Mouse (Mus musculus) ZHBTc4 (cell line): ENCODE results near the gene Smox.

Experiments used
- DNase-seq: peaks from one replicate; pipeline ENCODE4 v3.0.0-alpha.2; 2011; ENCODE audit warnings: low read depth, low spot score

The Smox gene

DNA sequence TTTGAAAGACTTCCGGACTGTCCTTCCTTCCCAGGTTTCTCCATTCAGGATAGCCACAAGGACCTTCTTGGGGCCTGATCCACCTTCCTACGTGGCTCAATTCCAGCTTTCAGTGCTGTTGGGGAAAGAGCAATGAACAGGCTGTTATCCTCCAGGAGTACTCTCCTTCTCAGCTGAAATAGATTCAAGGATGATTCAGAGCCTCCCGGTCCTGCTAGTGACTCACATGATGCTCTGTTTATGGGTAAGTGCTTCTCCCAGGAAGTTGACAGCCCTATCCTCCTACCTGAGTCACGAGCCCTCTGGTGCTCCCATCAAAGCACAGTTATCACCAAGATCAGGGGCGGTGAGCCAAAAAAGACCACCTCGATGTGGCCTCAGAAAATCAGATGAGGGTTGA lies 7.1 kb upstream of the Smox start:
- DNase-seq = no peak

DNA sequence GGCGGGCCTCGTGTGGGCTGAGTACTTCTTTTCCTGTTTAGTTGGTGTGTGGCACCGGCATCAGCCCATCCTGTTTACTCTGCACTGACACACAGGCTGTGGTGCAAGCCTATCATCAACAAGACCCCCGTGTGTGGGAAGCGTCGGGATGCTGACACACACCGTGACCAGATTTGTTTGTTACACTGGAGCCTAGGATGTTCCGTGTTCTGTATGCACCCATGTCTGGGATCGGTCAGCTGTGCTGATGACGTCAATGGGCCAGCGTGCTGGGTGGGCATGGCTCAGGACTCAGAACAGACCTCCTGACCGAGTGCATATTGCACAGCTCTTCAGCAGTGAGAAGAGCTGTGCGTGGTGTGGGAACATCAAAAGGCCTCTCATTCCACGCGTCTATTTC lies 6.2 kb upstream of the Smox start:
- DNase-seq = no peak

DNA sequence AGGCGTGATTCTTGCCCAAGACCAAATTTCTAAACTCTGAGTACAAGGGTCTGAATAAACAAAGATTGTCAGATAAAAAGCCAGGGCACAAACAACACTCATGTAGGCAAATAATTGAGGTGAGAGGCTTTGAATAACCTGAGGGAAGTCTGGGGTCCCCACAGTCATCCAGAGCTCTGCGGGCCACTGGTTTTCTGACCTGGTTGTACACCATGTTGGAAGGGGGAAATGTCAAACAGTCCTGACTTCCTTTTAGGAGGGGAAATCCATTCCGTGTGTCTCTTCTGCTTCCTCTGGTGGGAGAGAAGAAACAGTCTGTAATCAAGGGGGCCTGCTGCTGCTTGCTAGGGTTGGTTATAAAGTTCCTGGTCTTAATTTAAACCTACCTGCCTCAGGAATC lies 5.2 kb upstream of the Smox start:
- DNase-seq = no peak

DNA sequence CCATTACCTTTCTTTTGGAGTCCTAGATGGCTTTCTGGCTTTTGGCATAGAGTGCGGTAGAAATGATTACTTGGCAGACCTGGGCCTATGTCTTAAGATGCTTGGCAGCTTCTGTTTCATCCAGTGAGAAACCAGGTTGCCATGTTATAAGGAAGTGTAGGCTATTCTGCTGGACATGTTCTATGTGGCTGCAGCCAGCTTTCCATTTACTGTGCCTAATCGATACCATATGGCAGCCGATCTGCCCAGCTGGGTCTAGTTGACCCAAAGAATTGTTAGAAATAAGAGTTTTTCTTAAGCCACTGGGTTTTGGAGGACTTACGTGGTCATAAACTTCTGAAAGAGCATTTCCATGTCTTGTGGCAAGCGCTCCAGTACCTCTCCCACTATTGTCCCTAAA lies 4.0 kb upstream of the Smox start:
- DNase-seq = no peak

DNA sequence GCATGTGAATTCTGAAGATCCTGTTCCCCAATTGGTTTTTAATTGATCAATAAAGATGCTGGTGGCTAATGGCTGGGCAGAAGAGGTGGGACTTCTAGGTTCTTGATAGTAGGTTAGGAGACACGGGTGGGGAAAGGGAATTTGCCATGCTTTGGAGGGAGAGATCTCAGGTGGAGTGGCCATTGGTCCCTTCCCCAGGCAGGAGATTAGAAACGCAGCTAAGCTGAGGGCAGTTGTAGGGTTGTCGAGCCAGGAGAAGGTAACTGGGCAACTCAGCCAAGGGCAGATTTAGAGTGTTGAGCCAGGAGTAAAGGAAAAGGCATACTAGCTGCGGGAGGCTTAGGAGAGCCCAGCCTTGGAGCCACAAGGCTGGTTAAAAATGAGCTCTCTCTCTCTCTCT lies 3.0 kb upstream of the Smox start:
- no peak for DNase-seq

DNA sequence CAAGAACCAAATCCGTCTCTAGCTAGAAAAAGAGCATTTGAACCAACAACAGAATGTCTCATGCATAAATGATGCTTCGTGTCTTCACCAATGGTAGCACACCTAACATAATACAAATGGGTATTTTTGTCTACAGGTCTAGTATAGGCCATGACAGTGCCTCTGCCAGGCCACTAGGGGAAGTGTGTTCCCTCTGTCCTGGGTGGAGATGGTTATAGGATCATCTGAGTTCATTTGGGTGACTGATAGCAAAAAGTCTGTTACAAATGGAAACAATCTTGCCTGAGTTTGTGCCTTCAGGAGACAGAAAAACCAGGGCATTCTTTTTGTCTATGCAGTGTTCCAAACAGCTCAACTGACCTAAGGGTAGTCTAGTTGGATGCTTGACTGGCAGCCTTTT lies 2.4 kb upstream of the Smox start:
- DNase-seq = no peak

DNA sequence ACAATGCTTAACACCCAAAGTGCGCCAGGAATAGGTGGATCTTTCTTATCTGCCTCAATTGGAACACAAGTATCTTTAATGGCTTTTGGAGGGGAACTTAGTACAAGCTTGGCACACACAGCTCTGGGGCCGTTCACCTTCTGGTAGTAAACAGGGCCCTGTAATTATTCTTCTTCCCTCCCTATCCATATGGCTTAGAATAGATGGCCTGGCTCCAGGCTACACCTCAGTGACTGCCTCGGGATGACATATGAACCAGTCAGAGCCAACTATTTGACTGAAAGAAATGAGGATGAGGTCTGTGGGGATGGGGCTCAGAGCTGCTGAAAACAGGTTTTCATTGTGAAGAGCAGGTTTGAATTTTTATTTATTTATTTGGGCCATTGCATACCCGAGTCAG lies 1.7 kb upstream of the Smox start:
- no peak for DNase-seq

DNA sequence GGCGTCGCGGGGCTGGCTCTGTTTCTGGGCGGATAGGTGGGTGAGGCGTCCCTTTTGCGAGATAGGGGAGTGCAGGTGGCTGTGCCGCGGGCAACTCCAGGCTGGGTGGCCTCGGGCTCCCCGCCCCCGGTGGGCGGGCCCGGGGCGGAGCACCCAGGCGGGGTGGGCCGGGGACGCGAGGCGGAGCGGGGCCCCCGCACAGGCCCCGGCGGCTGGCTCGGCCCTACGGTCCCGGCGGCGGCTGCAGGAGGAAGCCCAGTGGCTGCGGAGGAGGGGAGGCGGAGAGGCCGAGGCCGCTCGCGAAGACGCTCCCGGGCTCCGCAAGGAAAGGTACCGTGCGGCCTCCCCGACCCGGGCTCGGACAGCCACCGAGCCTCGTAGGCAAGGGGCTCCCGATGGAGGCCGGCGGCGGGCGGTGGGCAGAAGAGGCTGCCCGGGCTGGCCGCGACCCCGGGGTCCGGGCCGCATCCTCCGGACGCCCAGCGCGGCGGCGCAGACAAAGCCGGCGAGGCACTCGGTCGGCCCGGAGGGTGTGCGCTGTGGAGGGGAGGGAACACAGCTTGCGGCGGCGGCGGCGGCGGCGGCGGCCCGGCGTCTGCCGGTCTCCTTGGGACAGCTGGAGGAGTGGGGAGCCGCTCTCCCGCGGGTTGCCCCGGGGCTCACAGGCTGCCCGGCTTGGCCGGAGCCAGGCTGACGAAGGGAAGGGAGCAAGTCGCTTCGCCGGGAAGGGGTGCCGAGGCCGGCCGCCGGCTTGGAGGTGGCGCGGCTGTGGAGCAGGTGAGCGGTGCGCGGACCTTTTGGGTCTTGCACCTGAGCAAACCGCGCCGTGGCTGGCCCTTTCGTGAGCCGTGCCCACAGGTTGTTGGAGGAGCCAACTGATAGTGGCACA lies 655 bp downstream of the Smox start:
- DNase-seq = peak; percentile 87

DNA sequence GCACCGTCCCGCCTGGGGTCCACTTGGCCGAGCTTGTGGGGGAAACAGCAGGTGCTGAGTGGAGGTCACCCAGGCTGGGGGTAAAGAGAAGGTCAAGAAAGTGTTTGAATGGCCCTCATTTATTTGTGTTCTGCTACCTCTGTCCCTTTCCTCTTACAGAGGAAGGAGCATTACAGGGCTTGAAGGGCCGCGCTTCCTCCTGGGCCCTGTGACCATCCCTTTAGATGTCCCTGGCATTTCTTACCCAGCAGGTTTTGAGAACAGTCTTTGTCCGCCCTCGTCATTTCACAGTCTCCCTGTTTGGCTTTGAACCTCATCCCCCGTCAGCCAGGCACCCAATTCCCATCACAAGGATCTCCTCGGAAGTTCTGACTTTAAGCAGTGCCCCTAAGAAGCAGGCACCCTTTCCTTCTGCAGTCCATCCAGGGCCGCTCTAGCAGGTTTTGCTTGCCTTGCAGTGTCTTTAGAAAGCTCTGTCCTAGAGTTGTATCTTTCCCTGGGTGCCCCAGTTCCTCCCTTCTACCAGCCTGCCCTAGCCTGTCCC lies 1.4 kb downstream of the Smox start:
- DNase-seq = no peak

DNA sequence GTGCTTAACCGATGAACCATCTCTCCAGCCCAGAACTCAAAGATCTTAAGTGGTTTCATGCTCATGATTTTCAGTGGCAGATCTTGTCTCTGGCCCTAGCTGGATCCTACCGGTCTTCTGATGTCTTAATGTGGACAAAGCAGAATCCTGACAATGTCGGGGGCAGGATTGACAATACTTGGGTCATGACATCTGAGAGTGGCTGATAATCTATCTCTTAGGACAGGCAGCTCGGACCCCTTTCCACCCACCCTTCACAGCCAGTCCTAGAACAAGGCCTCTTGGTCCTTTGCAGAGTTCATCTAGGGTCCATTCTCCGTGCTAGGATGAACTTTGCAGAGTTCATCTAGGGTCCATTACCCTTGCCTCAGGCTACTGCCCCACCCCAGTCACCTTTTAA lies 2.1 kb downstream of the Smox start:
- DNase-seq = no peak

DNA sequence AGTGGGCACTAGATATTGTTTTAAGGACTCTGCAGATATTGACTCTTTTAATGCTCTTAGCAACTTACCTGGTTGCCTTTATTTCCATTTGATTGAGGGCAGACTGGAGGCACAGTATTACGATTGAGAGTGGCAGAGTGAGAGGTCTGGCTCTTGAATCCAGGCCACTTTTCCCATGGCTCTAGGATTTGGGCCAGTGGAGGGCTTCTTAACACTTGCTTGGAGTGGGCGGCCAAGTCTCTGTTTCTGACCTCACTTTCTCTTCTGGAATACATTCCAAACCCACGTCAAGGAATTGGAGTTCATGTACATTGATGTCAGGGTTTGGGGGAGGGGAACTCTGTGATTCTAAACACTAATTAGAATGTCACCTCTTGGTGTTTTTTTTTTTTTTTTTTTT lies 4.0 kb downstream of the Smox start:
- no peak for DNase-seq

DNA sequence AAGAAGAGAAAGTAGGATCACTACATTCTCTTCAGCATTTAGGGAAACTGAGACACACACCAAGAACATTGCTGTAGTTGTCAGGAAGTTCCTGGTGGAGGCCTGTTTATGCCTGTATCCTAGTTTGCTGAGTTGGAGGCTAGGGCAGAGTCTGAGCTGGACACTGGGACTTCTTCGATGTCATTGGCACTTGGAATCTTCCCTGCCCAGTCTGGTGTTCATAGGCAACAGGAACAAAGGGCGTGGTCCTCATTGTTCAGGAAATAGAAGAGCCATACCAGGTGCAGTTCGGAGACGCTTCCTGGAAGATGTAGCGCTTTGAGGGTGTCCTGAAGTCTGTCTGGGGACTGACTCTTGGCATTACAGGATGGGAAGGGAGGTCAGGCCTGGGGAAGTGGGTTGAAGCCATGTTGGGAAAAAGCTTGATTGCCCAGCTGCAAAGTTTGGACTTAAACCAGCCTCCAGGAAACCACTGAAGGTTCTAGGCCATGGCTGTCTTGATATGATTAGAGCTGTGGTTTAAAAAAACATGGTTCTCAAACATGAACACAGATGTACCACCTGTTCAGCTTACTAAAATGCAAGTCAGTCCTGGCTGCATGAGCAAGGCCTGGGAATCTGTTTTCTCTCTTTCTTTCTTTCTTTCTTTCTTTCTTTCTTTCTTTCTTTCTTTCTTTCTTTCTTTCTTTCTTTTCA lies 5.0 kb downstream of the Smox start:
- DNase-seq = no peak

DNA sequence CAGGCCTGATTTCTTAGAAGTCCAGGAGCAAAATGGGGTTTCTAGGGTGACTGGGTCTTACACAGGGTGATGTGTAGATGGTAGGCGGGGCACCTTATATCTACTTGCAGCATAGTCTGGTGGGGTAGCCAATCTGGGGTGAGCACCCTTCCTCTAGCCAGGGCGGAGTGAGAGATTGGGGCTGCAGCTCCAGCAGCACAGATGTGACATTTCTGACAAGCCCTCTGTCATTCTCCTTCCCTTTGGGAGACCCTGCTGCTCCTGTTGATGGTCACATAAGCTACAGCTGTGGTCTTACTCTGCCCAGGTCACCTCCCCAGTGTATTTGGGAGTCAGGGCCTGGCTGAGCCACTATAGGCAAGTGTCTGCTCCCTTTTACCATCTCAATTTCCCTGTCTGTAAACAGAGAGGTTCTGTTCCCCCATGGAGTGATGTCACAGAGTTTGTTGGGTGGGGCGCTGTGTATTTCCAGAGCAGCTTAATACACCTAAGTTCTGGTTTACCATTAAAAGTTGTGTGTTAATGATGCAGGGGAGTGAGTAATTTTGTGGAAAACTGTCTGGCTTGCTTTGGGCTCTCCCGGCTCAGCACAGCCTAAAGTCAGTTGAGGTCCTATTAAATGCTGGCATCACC lies 6.0 kb downstream of the Smox start:
- DNase-seq = no peak

DNA sequence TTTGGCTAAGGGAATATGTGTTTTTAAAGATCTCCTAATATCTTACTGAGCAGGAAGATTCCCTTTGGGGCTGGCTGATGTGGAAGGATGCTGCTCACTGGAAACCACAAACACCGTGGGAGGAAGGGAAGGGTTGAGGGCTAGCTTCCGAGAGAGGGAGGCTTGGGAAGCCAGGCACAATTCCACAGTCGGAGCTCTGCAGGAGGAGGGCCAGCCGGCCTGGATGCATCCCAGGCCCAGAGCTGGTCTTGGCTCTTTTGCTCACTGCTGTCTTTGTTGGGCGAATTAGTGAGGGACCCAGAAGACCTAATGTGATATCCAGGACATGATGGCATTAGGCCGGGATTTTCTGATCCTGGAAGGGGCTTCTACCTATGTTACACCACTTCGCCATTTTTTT lies 6.9 kb downstream of the Smox start:
- no peak for DNase-seq

DNA sequence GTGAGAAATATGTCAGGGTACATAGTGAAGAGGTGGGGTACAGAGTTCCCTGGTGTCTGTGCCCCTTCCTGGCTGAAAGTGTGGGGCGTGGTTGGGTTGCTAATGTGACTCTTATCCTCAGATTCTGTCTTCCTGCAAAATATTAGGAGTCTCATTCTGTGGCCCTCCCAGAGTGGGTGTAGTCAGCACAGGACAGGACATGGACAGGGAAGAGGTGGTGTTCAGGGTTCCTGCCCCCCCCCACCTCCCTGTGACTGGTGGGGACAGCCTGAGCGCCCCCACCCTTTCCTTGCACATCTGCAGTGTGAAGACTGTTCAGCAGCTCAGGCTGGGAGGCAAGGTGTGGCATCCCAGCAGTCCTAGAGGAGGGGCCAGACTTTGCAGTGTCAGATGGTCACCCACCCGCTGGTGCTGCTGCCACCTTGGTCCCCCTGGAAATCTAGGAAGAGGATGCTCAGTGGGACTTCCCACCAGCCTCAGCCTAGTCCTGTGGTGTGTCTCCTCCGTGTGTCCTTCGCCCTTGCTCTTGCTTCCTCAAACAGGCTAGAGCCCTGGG lies 8.1 kb downstream of the Smox start:
- no peak for DNase-seq

DNA sequence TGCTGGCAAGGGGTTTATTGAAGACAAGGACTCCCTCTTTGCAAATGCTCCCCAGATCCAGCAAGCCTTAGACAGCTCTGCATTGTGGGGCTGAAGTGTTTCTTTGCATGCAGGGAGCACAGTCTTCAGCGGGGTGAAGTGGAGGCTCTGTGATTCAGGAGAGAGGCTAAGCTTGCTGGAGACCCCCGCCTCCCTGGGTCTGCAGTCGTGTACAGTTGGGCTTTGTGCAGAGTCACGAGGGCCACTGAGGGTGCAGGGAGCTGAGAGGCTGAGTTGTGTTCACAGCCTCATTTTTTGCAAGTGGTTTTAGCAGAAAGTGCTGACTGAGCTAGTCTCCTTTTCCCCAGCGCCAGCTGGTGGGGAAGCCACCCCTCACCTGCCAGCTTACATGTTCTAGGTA lies 10.6 kb downstream of the Smox start:
- DNase-seq = no peak

DNA sequence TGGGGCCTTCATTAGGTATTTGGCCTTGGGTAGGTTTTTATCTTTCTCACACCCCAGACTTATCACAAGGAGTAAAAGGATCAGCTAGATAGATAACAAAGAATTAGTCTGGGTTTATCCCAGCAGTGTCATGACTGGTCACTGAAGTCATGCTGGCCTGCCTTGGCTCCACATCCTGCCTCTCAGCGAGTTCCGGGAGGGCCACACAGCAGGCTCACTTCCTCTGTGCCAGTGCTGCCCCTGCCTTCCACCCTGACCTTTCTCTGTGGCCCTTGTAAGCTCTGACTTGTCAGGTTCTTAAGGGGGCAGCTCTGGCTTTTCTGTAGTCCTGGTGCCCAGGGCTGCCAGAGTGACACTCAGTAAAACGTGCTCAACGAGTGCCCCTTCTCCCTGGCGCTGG lies 11.3 kb downstream of the Smox start:
- no peak for DNase-seq

DNA sequence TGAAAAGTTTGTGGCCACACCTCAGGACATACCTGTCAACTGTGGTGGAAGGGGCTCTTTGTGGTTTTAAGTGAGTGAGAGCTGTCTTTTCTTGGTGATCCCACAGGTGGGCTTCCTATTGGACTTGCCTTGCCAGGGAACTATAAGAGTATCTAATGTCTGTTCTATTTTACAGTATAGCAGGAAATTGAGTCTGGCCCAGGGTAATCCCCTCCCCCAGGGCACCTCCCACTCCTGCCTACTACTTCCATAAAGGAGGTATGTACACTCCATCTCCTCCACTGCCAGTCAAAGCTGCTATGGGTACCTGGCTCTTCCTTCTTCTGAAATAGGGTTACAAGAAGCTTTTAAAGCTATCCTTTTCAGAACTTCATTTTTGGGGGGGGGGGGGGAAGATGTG lies 14.1 kb downstream of the Smox start:
- no peak for DNase-seq

DNA sequence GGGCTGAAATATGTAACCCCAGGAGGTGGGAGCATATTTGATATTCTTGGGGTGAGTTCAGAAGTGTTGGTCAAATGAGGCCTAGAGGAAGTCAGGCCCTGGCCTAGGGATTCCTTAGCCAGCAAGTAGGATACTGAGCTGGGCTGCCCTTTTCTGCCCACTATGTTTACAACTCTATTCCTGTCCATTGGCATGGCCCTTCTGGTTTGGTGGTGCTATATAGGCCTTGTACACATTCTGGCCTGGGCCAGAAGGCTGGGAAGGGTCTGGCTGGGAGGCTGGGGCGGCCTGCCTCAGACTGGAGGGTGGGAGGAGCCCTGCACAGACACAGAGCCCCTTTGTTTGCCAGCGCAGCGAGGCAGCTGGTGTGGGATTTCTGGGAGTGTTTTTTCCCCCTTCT lies 15.1 kb downstream of the Smox start:
- DNase-seq = no peak

DNA sequence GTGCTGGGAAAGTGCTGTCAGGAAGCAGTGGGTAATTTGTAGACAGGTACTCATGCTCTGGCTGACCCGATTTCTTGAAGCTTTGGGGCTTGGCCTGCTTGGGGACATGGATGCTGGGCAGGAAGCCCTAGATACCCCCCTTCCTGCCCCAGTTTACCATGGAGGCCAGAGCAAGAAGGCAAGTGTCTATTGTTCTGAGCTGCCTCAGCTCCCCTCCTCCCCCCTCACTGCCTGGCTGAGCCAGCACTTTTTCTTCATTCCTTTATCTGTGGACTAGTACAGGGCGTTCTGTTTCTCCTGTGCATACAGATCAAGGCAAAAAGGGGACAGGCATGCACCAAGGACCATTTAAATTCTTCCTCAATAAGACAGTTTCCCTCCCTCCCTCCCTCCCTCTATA lies 17.2 kb downstream of the Smox start:
- DNase-seq = no peak

DNA sequence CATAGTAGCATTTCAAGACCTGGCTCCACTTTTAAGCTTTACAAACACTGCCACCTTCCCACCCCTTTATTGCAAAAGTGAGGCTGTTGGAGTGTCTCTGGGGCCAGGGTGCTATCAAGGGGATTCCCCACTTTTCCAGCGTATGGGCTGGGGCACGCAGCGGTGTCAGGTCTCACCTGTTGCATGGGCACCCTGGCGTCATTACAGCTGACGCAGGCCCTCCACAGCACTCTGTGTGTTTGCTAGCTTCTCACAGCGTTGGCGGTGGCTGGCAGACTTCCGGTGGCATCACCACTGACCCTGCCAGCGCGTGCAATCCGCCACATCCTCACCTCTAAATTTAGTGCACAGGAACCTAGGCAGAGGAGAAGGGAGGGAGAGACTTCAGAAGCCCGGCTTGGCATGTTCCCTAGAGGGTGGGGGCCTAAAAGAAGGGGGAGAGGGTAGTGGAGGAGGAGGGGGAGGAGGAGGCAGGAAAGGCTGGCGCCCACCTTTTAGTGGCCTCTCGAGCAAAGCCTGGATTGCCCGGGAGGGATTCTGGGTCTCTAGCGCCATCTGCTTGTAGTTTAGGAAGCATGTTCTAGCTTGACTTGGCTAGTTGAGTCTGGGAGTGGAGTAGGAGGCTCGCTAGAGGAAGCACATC lies 18.5 kb downstream of the Smox start:
- peak; percentile 89 for DNase-seq

DNA sequence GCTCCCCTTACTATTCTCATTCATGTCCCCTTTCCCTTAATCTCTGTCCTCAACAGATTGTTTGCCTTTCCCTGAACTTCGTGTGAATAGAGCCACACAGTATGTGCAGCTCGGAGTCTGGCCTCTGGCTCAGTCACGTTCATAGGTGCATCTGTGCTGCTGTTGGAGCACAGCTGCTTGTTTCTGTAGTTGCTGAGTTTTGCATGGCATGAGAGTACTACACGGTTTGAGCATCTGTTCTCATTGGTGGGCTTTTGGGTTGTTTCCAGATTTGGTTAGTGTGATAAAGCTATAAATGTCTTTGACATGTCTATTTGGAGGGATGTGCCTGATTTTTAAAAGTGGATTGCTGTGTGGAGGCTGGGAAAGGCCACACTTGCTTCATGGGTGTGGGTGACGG lies 19.2 kb downstream of the Smox start:
- DNase-seq = no peak
